Mouse (Mus musculus) thymus, adult 2 months (tissue): Measurements from ENCODE around the gene Gak.

Experiments used
- CTCF ChIP-seq: fragments of 200-500 bp; IDR thresholded peaks from 2 replicates; pipeline ENCODE4 v1.5.1; 2012; ENCODE audit warnings: mild to moderate bottlenecking, control low read depth, low read length, moderate library complexity, borderline replicate concordance; ENCODE audit not compliant: control insufficient read depth, poor library complexity, insufficient read depth; ENCODE audit errors: extremely low read depth
- POLR2A ChIP-seq: fragments of 200-500 bp; IDR thresholded peaks from 2 replicates; pipeline ENCODE4 v1.6.1; 2012; ENCODE audit warnings: mild to moderate bottlenecking, low read length, control low read depth, moderate library complexity; ENCODE audit not compliant: control insufficient read depth, poor library complexity, insufficient read depth; ENCODE audit errors: extremely low read depth

GRCm38 (mm10) chr5:108570991-108571390, 58.6 kb downstream of the Gak start:
- TF ChIP-seq POLR2A (no peak), CTCF (no peak)
